Mouse (Mus musculus): ENCODE data around the gene Hist1h2ac. TPM values are rescaled to one million over a fixed set of nuclear protein-coding genes. Genes with fewer than 3 reads are reported as not detected.
A peak's percentile ranks its signal among the peaks of the same experiment; 100 is the strongest.

Hist1h2ac gene
- polyA plus RNA-seq, 1 experiment from 2014 or later: 0.74 TPM

GRCm38 (mm10) chr13:23693856-23694440 is 10.2 kb upstream of the Hist1h2ac start:
- Histone ChIP-seq H3K4me1 (replicated peaks; ENCODE audit: control insufficient read depth, insufficient read depth) (no peaks in the 10 kb centered on the region), H3K27me3 (ENCODE audit: control insufficient read depth, insufficient read depth, low read length) (no peaks in the 10 kb centered on the region), H3K9me3 (ENCODE audit: control insufficient read depth, low read length) (no peaks in the 10 kb centered on the region), H3K4me3 (ENCODE audit: low read depth, low read length) (no peak overlapping the region), H3K36me3 (ENCODE audit: control insufficient read depth, insufficient read depth, low read length) (no peaks in the 10 kb centered on the region), H3K27ac (replicated peaks) (no peak overlapping the region), H3K9ac (ENCODE audit: low read length) (no peak overlapping the region), H3K4me2 (replicated peaks; ENCODE audit: low read depth) (no peak overlapping the region)
- no peak for DNase-seq (ENCODE audit: low spot score)
- TF ChIP-seq CTCF (IDR thresholded peaks at IDR 0.05; ENCODE audit: low read depth): no peak
- no peak for TF ChIP-seq EP300 (optimal IDR thresholded peaks at IDR 0.05)
- WGBS: 73% methylated on average over 6 of the region's 6 CpGs
- no peak for ATAC-seq (ENCODE audit: low FRiP score, low TSS enrichment)

DNA sequence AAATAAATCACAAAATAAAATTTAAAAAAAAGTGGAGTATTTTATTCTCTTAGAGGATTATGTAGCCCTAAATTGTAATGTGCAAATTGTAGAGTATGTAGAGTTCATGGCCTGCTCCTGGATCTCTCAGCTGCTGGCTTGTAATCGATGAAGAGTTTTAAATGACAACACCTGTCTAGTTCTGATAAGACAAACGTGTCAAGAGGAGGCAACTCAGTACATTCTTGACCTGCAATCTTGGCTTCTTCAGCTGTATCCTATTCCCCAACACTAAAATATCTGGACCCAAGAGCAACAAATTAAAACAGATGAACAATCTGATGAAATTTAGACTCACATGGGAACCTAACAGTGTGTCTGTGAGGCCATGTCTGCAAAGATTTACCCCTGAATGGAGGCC is 5.7 kb upstream of the Hist1h2ac start:
- TF ChIP-seq EP300 (optimal IDR thresholded peaks at IDR 0.05) (no peak), CTCF (IDR thresholded peaks at IDR 0.05; ENCODE audit: low read depth) (no peak)

DNA sequence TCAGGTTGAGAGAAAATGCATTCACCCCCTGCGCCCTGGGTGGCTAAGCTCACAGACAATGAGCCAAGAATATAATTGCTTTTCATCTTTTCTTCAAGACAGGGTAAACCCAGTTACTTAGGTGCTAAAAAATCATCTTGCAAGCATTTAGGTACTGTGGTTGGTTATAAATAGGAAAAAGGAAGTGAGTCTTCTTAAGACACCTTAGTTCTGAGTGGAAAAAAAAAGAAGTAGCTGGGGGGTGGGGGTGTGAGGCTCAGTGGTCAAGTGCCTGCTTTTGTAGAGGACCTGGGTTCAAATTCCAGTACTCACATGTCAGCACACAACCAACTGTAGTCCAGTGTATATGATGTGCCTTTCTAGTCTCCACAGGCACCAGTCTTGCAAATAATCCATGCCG is 5.2 kb upstream of the Hist1h2ac start:
- no peaks in the 10 kb centered on the region for H3K9me3 ChIP-seq (ENCODE audit: control insufficient read depth, low read length)

More for the DNA sequence above, 5.7 kb upstream of the Hist1h2ac start:
- H3K4me3 ChIP-seq (ENCODE audit: low read depth, low read length): no peak overlapping the region
- DNase-seq (ENCODE audit: low spot score): no peak
- no peak overlapping the region for H3K9ac ChIP-seq (ENCODE audit: low read length)
- no peak overlapping the region for H3K4me2 ChIP-seq (replicated peaks; ENCODE audit: low read depth)
- H3K27me3 ChIP-seq (ENCODE audit: control insufficient read depth, insufficient read depth, low read length): no peaks in the 10 kb centered on the region
- no peaks in the 10 kb centered on the region for H3K4me1 ChIP-seq (replicated peaks; ENCODE audit: control insufficient read depth, insufficient read depth)
- no peaks in the 10 kb centered on the region for H3K36me3 ChIP-seq (ENCODE audit: control insufficient read depth, insufficient read depth, low read length)
- H3K27ac ChIP-seq (replicated peaks): no peak overlapping the region
- 64% methylated on average over 2 of the region's 2 CpGs for WGBS
- no peak for ATAC-seq (ENCODE audit: low FRiP score, low TSS enrichment)
- H3K9me3 ChIP-seq (ENCODE audit: control insufficient read depth, low read length): no peaks in the 10 kb centered on the region

GRCm38 (mm10) chr13:23687907-23688306 is 4.2 kb upstream of the Hist1h2ac start:
- H3K36me3 ChIP-seq (ENCODE audit: control insufficient read depth, insufficient read depth, low read length): no peaks in the 10 kb centered on the region
- no peak overlapping the region for H3K9ac ChIP-seq (ENCODE audit: low read length)
- H3K4me1 ChIP-seq (replicated peaks; ENCODE audit: control insufficient read depth, insufficient read depth): no peaks in the 10 kb centered on the region
- no peak overlapping the region for H3K27ac ChIP-seq (replicated peaks)
- DNase-seq (ENCODE audit: low spot score) (no peak), ATAC-seq (ENCODE audit: low FRiP score, low TSS enrichment) (no peak)
- no peak for TF ChIP-seq CTCF (IDR thresholded peaks at IDR 0.05; ENCODE audit: low read depth)
- H3K4me3 ChIP-seq (ENCODE audit: low read depth, low read length): no peak overlapping the region
- H3K27me3 ChIP-seq (ENCODE audit: control insufficient read depth, insufficient read depth, low read length): no peaks in the 10 kb centered on the region
- no peak overlapping the region for H3K4me2 ChIP-seq (replicated peaks; ENCODE audit: low read depth)
- no peaks in the 10 kb centered on the region for H3K9me3 ChIP-seq (ENCODE audit: control insufficient read depth, low read length)
- WGBS: 80% methylated on average over 7 of the region's 7 CpGs

More for the DNA sequence above, 5.2 kb upstream of the Hist1h2ac start:
- no peak for TF ChIP-seq EP300 (optimal IDR thresholded peaks at IDR 0.05)
- TF ChIP-seq CTCF (IDR thresholded peaks at IDR 0.05; ENCODE audit: low read depth): no peak
- Histone ChIP-seq H3K27me3 (ENCODE audit: control insufficient read depth, insufficient read depth, low read length) (no peaks in the 10 kb centered on the region), H3K4me2 (replicated peaks; ENCODE audit: low read depth) (no peak overlapping the region), H3K9ac (ENCODE audit: low read length) (no peak overlapping the region), H3K4me1 (replicated peaks; ENCODE audit: control insufficient read depth, insufficient read depth) (no peaks in the 10 kb centered on the region), H3K4me3 (ENCODE audit: low read depth, low read length) (no peak overlapping the region), H3K27ac (replicated peaks) (no peak overlapping the region), H3K36me3 (ENCODE audit: control insufficient read depth, insufficient read depth, low read length) (no peaks in the 10 kb centered on the region)
- WGBS: 93% methylated on average over 2 of the region's 2 CpGs
- no peak for DNase-seq (ENCODE audit: low spot score)
- ATAC-seq (ENCODE audit: low FRiP score, low TSS enrichment): no peak

- Histone ChIP-seq H3K9me3 (ENCODE audit: control insufficient read depth, low read length) (no peaks in the 10 kb centered on the region), H3K9ac (ENCODE audit: low read length) (no peak overlapping the region), H3K27me3 (ENCODE audit: control insufficient read depth, insufficient read depth, low read length) (no peaks in the 10 kb centered on the region), H3K36me3 (ENCODE audit: control insufficient read depth, insufficient read depth, low read length) (no peaks in the 10 kb centered on the region), H3K4me1 (replicated peaks; ENCODE audit: control insufficient read depth, insufficient read depth) (peaks cover 3% of the 10 kb centered on the region; the same call in 1 of the 2 replicates), H3K4me3 (ENCODE audit: low read depth, low read length) (no peak overlapping the region), H3K27ac (replicated peaks) (no peak overlapping the region), H3K4me2 (replicated peaks; ENCODE audit: low read depth) (no peak overlapping the region)
- ATAC-seq (ENCODE audit: low FRiP score, low TSS enrichment) (no peak), DNase-seq (ENCODE audit: low spot score) (no peak)
- 56% methylated on average over 4 of the region's 4 CpGs for WGBS
- TF ChIP-seq EP300 (optimal IDR thresholded peaks at IDR 0.05) (no peak), CTCF (IDR thresholded peaks at IDR 0.05; ENCODE audit: low read depth) (no peak)
Observed at GRCm38 (mm10) chr13:23687181-23687580, 3.4 kb upstream of the Hist1h2ac start.

DNA sequence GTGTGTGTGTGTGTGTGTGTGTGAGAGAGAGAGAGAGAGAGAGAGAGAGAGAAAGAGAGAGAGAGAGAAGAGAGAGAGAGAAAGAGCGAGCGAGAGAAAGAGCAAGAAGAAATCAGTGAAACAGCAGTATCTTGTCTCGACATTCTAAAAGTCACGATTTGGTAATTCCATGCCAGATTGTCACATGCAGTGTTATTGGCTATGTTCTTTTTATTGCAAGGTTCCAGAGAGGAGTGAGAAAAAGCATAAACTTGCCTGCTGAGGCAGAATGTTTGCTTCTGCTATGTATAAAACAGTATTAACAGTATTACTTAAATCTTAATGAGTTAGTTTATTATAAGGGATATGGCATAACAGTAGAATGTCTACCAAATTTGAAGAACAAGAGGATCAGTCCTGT is 2.2 kb upstream of the Hist1h2ac start:
- Histone ChIP-seq H3K27me3 (ENCODE audit: control insufficient read depth, insufficient read depth, low read length) (no peaks in the 10 kb centered on the region), H3K9ac (ENCODE audit: low read length) (peak overlapping the region; percentile 73; the same call in 1 of the 2 replicates), H3K27ac (replicated peaks) (peak overlapping the region; percentile 96), H3K4me1 (replicated peaks; ENCODE audit: control insufficient read depth, insufficient read depth) (peaks cover 3% of the 10 kb centered on the region; the same call in 1 of the 2 replicates), H3K4me2 (replicated peaks; ENCODE audit: low read depth) (peak overlapping the region; percentile 58), H3K36me3 (ENCODE audit: control insufficient read depth, insufficient read depth, low read length) (no peaks in the 10 kb centered on the region), H3K4me3 (ENCODE audit: low read depth, low read length) (peak overlapping the region; percentile 30), H3K9me3 (ENCODE audit: control insufficient read depth, low read length) (no peaks in the 10 kb centered on the region)
- ATAC-seq (ENCODE audit: low FRiP score, low TSS enrichment) (no peak), DNase-seq (ENCODE audit: low spot score) (no peak)
- 14% methylated on average over 4 of the region's 4 CpGs for WGBS
- TF ChIP-seq CTCF (IDR thresholded peaks at IDR 0.05; ENCODE audit: low read depth) (no peak), EP300 (optimal IDR thresholded peaks at IDR 0.05) (no peak)

Measured in stomach, postnatal 0 days (tissue).